Mouse (Mus musculus) myocyte (in vitro differentiated cells): Measurements from ENCODE around the gene Lrrc56.

Experiments used
- E2F4 ChIP-seq: IDR thresholded peaks from one replicate; pipeline ENCODE4 v1.6.1; 2011; ENCODE audit warnings: mild to moderate bottlenecking, control low read depth, moderate library complexity; ENCODE audit not compliant: insufficient read depth
- MAX ChIP-seq: IDR thresholded peaks from one replicate; pipeline ENCODE4 v1.6.1; 2011; ENCODE audit warnings: low read depth, mild to moderate bottlenecking, control low read depth
- MYOD1 ChIP-seq, 3 experiments: IDR thresholded peaks; one replicate each; pipeline ENCODE4 v1.6.1; 2011; ENCODE audit warnings: control low read depth in 2 of 3, low read depth in 2 of 3, mild to moderate bottlenecking in 2 of 3, moderate library complexity in 1 of 3; ENCODE audit not compliant: insufficient read length in 2 of 3, control insufficient read depth in 1 of 3
- MYOG ChIP-seq, 3 experiments: IDR thresholded peaks; one replicate each; pipeline ENCODE4 v1.6.1; 2011; ENCODE audit warnings: control low read depth in 2 of 3, low read depth in 2 of 3, mild to moderate bottlenecking in 2 of 3; ENCODE audit not compliant: insufficient read length in 2 of 3, control insufficient read depth in 1 of 3, insufficient read depth in 1 of 3
- POLR2A ChIP-seq: IDR thresholded peaks from one replicate; pipeline ENCODE4 v1.6.1; 2011; ENCODE audit warnings: low read depth, mild to moderate bottlenecking, control low read depth, moderate library complexity; ENCODE audit not compliant: insufficient read length
- POLR2AphosphoS2 ChIP-seq: IDR thresholded peaks from one replicate; pipeline ENCODE4 v1.6.1; 2011; ENCODE audit warnings: low read depth, control low read depth; ENCODE audit not compliant: insufficient read length
- REST ChIP-seq: IDR thresholded peaks from one replicate; pipeline ENCODE4 v1.6.1; 2011; ENCODE audit warnings: mild to moderate bottlenecking, control low read depth, moderate library complexity; ENCODE audit not compliant: insufficient read depth, insufficient read length
- SRF ChIP-seq: IDR thresholded peaks from one replicate; pipeline ENCODE4 v1.6.1; 2011; ENCODE audit warnings: low read depth; ENCODE audit not compliant: control insufficient read depth, insufficient read length
- TCF12 ChIP-seq: IDR thresholded peaks from one replicate; pipeline ENCODE4 v1.6.1; 2011; ENCODE audit warnings: mild to moderate bottlenecking, control low read depth; ENCODE audit not compliant: poor library complexity, insufficient read depth, severe bottlenecking
- TCF3 ChIP-seq: IDR thresholded peaks from one replicate; pipeline ENCODE4 v1.6.1; 2011; ENCODE audit warnings: low read depth, control low read depth; ENCODE audit not compliant: insufficient read length
- USF1 ChIP-seq: IDR thresholded peaks from one replicate; pipeline ENCODE4 v1.6.1; 2011; ENCODE audit warnings: low read depth, mild to moderate bottlenecking, control low read depth, moderate library complexity

GRCm38 (mm10) chr7:141198121-141198520 is 4.2 kb downstream of the Lrrc56 start:
- TF ChIP-seq TCF3 (no peak), MYOG (IDR thresholded peaks at IDR 0.05; ENCODE audit: control insufficient read depth in 1 of 3, insufficient read depth in 1 of 3, insufficient read length in 2 of 3, low read depth in 2 of 3) (no peak), TCF12 (no peak), POLR2A (no peak), POLR2AphosphoS2 (no peak), USF1 (no peak), SRF (no peak), E2F4 (no peak), MAX (no peak), REST (no peak), MYOD1 (IDR thresholded peaks at IDR 0.05; ENCODE audit: control insufficient read depth in 1 of 3, insufficient read length in 2 of 3, low read depth in 2 of 3) (no peak)
